Mouse (Mus musculus): Measurements from ENCODE around the gene Gm21616.
"Not testable (repeated sequence)": the region's sequence is repeated elsewhere in the genome, so short reads cannot be mapped to it uniquely, and the experiment has no call there.

DNA sequence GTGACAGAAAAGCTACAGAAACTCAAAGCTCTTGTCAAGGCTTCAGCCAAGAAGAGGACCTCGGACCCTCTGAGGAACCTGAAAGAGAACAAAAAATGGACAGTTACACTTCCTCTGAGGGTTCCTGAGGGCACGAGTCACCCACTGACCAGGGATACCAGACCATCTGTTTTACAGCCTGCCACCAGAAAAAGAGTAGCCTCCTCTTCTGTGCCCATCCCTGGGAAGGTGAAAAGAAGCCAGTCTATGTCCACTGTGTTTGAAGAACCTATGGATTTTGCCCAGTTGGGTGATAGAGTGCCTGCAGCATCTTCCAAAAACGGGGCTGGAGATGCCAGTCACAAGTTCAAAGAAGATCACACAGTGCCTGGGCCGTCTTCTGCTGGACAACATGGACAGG lies at the start of gene Gm21616:
- TF ChIP-seq CTCF (conservative IDR thresholded peaks at IDR 0.05; ENCODE audit: insufficient read depth, insufficient read length, low read depth, low read length); POLR2A (IDR thresholded peaks at IDR 0.05; ENCODE audit: low read depth, low read length): not testable (repeated sequence)

Measured in kidney, adult 2 months (tissue).